Mouse (Mus musculus): ENCODE data around the gene Prss48. TPM values are rescaled to one million over a fixed set of nuclear protein-coding genes. Genes with fewer than 3 reads are reported as not detected.

Prss48 gene
- not detected in 2 replicates for polyA plus RNA-seq (2015; fragmentation: Nextera tagmentation; extraction: Ambion mirVana)

DNA sequence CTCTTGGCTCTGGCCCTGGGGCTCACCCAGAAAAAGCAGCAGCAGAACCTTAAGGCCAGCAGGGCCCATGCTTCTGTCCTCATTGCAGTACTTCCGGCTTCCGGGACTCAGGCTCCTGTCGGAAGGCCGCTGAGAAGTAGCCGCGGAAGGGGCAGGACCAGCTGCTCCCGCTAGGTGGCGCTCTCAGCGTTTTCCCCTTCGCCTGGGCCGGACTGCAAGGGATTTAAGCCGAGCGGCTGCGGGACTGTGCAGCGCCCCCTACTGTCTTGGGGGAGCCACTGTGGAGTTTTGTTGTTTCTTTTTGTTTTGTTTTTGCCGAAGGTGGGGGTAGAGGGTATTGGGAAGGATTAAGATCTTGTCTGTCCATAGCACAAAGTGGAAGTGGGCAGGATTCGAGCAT lies at the start of gene Prss48:
TSS of gene Prss48 (minus strand) at position 69 of the 400 bp plus-strand sequence.

DNA sequence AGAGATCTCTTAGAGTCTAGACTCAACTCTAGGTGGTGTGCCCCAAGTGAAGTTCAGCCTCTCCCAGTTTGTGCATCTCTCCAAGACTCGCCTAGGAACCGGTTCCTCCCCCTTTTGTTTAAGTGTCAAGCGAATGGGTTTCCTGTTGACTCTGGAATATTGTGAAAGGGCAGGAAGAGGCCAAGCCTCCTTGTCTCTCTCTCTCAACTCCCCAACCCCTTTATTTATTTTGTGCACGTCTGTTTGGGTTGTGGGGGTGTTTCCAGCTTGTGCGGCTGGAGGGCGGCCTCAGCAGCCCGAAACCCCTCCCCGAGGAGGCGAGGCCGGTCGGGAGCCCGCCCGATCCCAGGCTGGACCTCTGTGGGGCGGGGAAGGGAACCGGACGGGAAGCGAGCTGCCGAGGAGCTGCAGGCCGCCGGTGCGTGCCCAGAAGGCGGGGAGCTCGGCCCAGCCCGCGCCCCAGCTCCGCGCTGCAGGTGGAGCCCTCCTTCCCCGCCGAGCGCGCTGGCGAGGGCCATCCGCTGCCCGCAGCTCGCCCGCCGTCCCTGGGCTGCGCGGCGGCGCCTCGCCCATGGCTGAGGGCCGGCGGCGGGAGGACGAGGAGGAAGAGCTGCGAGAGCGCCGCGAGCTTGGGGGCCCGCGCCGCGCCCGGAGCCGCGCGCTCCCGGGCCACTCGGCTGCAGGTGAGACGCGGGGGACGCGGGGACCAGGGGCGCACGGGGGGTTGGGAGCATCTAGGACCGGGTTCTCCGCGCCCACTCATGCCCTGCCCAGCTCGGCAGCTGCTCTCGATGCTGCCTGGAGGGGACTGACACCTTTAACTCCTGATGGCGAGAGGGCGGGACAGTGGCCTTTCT lies 31.3 kb downstream of the Prss48 start, which contains the start of gene Sh3d19:
TSS of gene Sh3d19 (plus strand) at position 368 of the 857 bp plus-strand sequence.

Other genes starting within 250 kb of the Prss48 start
- gene Fam160a1, start 185.2 kb downstream of the Prss48 start, polyA plus RNA-seq (2015; fragmentation: Nextera tagmentation; extraction: Ambion mirVana): 0.17 TPM in 2 replicates
- gene Glt28d2, start 115.0 kb downstream of the Prss48 start, polyA plus RNA-seq (2015; fragmentation: Nextera tagmentation; extraction: Ambion mirVana): 0.08 and 0.18 TPM in 2 replicates
- 0.07 and 0.84 TPM in 2 replicates for gene Gm37240, start 115.0 kb downstream of the Prss48 start, polyA plus RNA-seq (2015; fragmentation: Nextera tagmentation; extraction: Ambion mirVana)
- 5.1 and 7.1 TPM in 2 replicates for gene Sh3d19, start 31.4 kb downstream of the Prss48 start, polyA plus RNA-seq (2015; fragmentation: Nextera tagmentation; extraction: Ambion mirVana)
- gene Rps3a1, start 140.2 kb upstream of the Prss48 start, polyA plus RNA-seq (2015; fragmentation: Nextera tagmentation; extraction: Ambion mirVana): 1,512 and 1,572 TPM in 2 replicates
- 3.8 and 4.5 TPM in 2 replicates for gene Lrba, start 222.2 kb upstream of the Prss48 start, polyA plus RNA-seq (2015; fragmentation: Nextera tagmentation; extraction: Ambion mirVana)

Data from spleen, postnatal 0 days (tissue).